Mouse (Mus musculus) brain, embryonic 14.5 days (tissue): Measurements from ENCODE around the gene Eif2d. TPM values are rescaled to one million over a fixed set of nuclear protein-coding genes. Genes with fewer than 3 reads are reported as not detected.

Experiments
- DNase-seq: peaks from one replicate; pipeline ENCODE4 v3.0.0-alpha.2; 2011; ENCODE audit warnings: low read depth
- CTCF ChIP-seq: fragments of 200-500 bp; IDR thresholded peaks from 2 replicates; pipeline ENCODE4 v1.5.1; 2012; ENCODE audit warnings: inconsistent platforms, mild to moderate bottlenecking, moderate library complexity, borderline replicate concordance; ENCODE audit not compliant: insufficient read depth, insufficient read length; ENCODE audit errors: extremely low read depth
- POLR2A ChIP-seq: fragments of 200-500 bp; IDR thresholded peaks from 2 replicates; pipeline ENCODE4 v1.6.1; 2012; ENCODE audit warnings: mild to moderate bottlenecking, inconsistent platforms, borderline replicate concordance; ENCODE audit not compliant: poor library complexity, insufficient read depth, insufficient read length, severe bottlenecking; ENCODE audit errors: extremely low read depth
- polyA plus RNA-seq: library from polyadenylated mRNA; depleted of rRNA; stranded (reverse); fragments of >200 nt; gene quantifications from 2 replicates; pipeline ENCODE4 v1.2.3, GENCODE M21; 2012; rRNA removed

Eif2d gene
- polyA plus RNA-seq, 1 experiment: 53.0 TPM

DNA sequence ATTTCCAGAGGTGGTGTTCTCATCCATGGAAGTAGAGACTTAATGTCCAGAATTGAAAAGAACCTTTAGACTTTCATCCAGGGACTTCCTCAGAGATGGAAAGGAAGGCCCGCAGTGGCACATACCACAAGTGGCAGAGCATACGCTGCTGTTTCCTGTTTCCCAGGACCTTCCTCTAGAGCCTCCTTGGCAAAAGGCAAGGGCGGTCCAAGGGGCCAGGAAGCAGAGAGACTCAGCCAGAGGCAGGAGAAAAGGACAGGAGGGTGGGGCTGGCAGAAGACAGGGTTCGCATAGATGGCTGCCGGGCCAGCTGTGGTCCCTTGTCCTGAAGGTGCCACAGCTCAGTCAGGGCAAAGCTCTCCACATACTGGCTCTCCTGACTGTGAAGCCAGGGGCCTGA, 60.0 kb downstream of the Eif2d start:
- TF ChIP-seq POLR2A: no peak
- no peak for TF ChIP-seq CTCF

DNA sequence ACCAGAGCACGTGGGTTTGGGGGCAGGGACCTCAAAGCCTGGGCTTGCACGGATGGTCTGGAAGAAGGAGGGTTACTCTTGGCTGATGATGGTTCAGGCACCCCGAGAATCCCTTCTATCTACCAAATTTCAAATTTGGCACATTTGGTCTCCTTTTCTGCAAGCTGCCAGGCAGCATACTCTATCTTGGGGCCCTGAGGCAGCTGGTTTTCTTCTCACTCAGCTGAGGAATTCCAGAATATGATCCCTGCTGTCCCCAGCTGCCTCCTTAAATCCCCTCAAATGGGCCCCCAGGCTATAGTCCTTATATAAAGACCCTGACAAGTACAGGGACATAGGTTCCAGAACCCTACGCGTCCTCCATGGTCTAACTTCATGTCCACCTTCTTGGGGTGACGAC, 60.4 kb downstream of the Eif2d start:
- no peak for TF ChIP-seq POLR2A
- no peak for DNase-seq

More for the DNA sequence above, 60.0 kb downstream of the Eif2d start:
- no peak for DNase-seq

DNA sequence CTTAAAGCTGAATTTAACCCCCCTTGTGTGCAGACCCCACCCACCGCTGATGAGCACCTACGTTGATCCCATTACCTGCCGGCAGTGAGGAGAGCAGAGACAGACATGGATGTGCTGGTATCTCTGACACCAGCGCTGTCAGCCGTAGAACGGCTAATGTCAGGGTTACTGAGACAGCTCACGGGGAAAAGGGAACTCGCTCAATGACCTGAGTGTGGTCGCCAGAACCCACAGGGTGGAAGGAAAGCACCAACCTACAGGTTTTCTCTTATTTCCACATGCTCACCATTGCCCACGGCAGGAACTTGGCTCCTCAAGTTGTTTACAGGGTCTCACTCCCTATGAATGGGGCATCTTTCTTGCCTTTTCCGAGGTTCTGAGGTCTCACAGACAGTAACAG, 66.0 kb downstream of the Eif2d start:
- DNase-seq: no peak
- TF ChIP-seq CTCF (no peak), POLR2A (no peak)

DNA sequence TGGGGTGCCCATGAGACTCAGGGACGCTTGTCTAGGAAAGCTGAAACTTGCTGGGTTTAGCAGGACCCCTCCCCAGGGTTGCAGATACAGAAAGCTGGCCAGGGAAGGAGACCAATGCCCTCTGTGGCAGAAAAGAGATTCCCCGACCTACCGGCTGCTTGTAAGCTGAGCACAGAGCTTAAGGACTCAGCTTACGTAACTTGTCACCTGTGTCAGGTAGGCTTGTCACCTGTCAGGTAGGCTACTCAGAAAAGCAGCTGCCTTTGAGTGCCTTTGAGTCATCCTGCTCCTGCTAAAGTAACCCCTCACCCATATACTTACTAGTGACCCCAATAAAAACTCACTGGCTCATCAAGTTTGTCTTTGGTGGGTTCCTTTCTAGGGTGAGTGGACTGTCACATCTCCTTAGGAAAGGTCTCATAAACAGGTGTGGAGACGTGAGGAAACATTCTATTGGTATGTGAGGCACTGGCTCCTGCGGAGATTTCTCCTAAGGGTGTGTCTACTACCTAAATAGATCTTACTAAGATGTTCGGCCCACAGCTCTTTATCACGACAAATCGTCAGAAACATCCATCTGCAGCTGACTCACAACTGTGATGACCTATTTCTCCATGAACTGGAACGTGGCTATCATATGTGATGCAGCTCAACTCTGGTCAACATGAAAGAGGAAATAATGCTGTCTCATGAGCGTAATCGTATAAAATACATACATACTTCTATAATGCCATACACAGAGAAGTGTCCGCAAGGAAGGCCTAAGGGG, 69.0 kb downstream of the Eif2d start:
- TF ChIP-seq CTCF (no peak), POLR2A (no peak)
- DNase-seq: no peak

DNA sequence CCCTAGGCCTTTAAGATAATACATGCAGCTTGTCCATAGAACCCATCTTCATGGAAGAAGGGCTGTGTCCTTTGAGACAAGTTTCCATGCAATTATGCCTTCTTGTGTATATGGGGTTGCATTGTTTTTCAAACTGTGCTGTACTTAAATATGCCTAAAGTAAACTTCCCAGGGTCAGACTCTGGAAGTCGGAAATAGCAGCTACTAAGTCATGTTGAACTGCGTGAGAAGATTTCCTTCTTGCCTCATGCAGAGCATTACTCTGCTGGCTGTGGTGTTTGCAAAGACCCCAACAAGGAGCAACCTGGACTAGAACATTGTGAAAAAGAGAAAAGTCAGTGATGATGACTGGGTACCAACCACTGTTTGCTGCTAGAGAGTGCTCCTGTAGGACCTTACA, 70.4 kb downstream of the Eif2d start:
- DNase-seq: no peak
- TF ChIP-seq CTCF (no peak), POLR2A (no peak)

DNA sequence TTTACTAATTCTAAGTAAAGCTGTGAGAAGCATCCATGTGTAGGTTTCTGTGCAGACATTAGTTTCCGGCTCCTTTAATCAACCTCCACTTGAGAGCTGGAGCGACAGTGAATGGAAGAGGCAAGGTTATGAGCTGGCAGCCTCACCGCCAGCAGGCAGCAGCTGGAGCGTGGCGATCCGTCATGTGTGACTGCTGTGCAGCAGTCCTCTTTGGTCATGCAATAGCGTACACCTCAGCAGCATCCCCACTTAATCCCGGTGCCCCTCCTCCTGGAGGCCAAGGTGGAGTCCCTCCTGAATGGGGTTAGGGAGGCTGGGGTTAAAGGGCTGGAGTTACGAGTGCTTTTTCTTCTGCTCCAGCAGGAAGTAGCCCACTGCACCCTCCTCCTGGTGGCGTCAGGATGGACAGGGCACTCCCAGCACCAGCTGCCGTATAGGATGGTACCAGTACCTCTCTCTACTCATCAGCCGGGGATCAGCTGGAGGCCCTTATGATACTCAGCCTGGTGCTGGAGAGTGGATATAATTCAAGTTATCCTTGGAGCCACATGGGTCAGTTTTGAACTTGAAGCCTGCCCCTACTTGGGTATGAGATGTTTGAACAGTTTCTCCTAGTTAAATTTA, 72.0 kb downstream of the Eif2d start:
- TF ChIP-seq CTCF (no peak), POLR2A (no peak)
- peak; percentile 26 for DNase-seq

DNA sequence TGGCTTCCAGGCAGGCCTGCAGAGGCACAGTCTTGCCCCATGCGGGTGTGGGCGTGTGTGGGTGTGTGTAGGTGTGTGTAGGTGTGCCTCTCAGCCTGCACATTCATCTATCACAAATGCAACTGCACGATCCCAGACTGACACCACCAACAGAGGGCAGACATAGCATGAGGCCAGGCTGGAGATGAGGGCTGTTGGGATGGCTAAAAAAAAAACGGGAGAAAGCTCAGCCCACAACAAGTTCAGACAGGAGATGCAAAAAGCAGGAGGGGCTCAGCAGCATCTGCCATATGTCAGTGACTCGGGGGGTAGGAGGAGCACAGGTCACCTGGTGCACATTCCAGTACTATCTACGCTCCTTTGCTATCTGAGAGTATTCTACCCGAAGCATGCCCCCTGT, 75.2 kb downstream of the Eif2d start:
- no peak for DNase-seq
- TF ChIP-seq CTCF: no peak
- TF ChIP-seq POLR2A: no peak

DNA sequence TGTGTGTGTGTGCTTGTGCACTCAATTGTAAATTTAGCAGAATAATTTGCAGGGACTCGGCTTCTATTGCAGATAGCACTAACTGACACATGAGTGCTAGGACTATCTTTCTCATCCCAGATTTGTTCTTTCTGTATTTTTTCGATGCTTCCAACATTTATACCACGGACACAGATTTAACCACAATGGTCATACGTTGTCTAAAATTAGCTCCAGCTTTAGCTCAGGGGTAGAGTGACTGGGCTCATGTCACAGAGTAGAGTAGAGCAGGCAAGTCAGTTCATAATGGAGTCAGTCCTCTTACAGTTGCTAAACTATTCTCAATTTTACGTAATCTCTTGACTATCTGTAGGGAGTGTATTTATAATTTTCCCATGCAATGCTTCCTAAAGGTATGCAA, 75.7 kb downstream of the Eif2d start:
- TF ChIP-seq CTCF: no peak
- TF ChIP-seq POLR2A: no peak
- no peak for DNase-seq

DNA sequence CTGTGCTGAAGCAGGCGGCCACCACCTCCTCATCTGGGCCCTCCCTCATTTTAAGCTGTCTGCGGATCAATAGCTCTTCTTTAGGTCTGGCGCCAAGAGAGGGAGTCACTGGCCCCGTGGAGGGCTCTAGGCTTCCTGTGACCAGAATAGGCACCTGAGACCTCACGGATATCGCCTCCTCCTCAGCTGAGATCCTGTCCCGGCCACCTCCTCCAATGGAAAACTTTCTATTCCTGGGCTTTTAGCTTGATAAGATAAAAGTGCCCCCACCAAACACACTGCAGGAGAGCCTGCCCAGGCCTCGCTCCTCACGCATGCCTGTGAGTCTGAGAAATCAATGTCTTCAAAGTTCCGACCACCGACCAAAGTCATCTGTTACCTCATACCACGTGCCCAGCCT, 80.5 kb downstream of the Eif2d start:
- TF ChIP-seq CTCF (no peak), POLR2A (no peak)
- no peak for DNase-seq

DNA sequence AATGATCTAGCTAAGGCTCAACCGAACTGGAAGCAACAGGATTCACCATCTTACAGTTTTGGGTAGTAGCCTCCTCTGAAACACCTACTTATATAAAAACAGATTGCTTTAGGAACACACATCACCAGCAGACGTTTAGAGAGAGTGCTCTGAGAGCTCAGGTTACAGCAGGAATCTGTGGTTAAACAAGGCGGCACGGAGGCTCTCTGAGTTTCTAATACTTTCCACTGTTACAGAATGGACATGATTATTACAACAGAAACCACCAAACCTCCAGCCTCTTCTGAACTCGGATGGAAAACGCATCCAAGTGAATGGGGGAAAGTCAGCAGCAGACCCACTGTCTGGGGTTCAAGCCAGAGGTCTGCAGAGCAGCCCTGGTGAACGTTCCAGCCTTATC, 83.1 kb downstream of the Eif2d start:
- TF ChIP-seq CTCF (no peak), POLR2A (no peak)
- no peak for DNase-seq

Other genes starting within 250 kb of the Eif2d start
- gene Il20, start 241.7 kb upstream of the Eif2d start, polyA plus RNA-seq: not detected in 2 replicates
- not detected in 2 replicates for gene Il19, start 213.1 kb upstream of the Eif2d start, polyA plus RNA-seq
- not detected in 2 replicates for gene Il10, start 133.3 kb upstream of the Eif2d start, polyA plus RNA-seq
- gene Mapkapk2, start 55.4 kb upstream of the Eif2d start, polyA plus RNA-seq: 50.5 and 52.9 TPM in 2 replicates
- gene Dyrk3, start 14.8 kb upstream of the Eif2d start, polyA plus RNA-seq: 12.7 and 13.6 TPM in 2 replicates
- gene Rassf5, start 92.1 kb downstream of the Eif2d start, polyA plus RNA-seq: 1.9 and 3.3 TPM in 2 replicates
- 1.2 and 1.8 TPM in 2 replicates for gene Ikbke, start 126.4 kb downstream of the Eif2d start, polyA plus RNA-seq